Mouse (Mus musculus) hindlimb bud, embryonic 11.5 days (tissue): ENCODE measurements around the gene Sdhc.
"Not testable (repeated sequence)": the region's sequence is repeated elsewhere in the genome, so short reads cannot be mapped to it uniquely, and the experiment has no call there.

ENCODE experiments used
- DNase-seq: peaks from one replicate; pipeline ENCODE4 v3.0.0-alpha.2; 2012; ENCODE audit warnings: low read depth, low spot score; ENCODE audit errors: extremely low spot score

Gene Sdhc

DNA sequence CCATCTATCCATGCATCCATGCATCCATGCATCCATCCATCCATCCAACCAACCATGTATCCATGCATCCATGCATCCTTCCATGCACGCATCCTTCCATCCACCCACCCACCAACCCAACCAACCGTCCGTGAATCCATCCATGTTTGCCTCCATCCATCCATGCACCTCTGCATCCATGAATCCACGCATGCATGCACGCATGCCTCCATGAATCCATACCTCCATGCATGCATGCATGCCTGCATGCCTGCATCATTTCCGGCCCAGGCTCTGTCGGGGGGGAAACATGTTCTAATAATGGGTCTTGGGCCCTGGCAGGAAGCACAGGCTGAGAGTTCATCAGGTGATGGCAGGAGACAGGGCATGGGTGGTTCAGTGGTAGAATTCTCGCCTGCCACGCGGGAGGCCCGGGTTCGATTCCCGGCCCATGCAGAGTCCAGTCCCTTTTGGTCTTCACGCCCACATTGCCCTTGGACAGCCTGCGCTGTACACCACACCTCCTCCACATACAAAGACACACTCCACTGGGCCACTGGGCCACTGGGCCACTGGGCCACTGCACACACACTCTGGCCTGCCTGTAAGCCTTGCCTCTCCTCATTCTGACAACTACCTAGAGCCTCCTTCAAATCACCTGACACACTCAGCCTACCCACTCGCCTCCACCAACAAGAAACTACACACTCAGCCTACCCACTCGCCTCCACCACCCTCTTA is 68.7 kb downstream of the Sdhc start:
- DNase-seq, result not testable (repeated sequence)

DNA sequence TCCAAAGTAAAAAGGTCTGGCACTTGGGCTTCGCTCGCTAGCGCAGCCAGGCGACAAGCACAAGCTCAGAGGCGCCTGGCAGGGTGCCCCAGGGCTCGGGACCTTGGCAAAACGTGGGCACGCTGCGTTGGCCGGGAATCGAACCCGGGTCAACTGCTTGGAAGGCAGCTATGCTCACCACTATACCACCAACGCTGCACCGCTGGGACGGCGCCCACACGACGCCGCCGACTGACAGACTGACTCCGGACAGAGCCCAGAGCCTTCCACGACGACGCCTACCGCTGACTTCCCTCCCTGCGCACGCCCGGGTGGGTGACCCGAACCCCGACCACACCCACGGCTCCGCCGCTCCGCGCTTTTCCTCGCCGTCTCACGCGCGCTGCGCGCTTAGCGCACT is 70.6 kb downstream of the Sdhc start:
- DNase-seq, result not testable (repeated sequence)

DNA sequence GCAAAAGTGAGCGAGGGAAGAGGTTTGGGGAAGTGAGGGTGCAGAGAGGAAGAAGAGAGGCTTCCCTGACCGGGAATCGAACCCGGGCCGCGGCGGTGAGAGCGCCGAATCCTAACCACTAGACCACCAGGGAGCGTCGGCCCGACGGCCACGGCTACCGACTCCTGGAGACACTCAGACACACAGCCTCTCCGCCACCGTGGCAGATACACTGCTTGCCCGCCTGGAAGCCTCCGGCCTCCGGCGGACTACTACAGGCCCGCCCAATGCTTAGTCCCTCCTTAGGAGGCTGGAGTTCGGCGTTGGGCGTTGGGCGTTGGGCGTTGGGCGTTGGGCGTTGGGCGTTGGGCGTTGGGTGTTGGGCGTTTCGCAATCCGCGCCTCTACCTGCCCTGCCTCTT is 71.1 kb downstream of the Sdhc start:
- not testable (repeated sequence) for DNase-seq

DNA sequence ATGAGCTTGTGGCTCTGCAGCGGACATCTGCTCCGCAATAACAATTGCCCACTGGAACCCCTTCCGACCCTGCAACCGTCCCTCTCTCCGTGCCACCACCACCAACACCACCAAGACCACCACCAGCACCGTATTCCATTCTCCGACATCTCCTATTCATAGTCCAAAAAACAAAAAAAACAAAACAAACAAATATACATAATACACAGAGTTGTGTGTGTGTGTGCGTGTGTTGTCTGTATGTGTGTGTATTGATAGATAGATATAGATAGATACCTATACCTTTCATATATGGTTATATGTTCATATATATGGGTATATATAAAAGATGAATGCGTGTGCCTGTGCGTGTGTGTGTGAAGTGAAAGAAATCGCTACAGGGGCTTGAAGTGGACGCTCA is 72.0 kb downstream of the Sdhc start:
- not testable (repeated sequence) for DNase-seq

DNA sequence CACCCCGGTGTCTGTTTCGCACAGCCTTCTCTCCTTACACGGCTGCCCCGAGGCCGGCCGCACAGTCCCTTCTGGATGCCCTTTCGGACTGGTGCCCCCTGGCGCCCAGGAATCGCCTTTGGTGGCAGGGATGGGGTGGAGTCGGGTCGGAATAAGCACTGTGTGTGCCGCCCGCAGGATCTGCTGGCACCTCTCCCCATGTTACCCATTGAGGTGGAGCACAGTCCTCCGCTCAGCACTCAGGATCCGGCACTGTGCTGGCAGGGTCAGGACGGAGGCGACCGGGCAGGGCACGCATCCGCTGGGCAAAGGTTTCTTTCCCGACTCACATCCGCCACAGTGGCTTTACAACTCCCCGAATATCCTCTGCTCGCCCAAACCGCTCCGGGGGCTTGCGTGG is 72.4 kb downstream of the Sdhc start:
- DNase-seq, result not testable (repeated sequence)

DNA sequence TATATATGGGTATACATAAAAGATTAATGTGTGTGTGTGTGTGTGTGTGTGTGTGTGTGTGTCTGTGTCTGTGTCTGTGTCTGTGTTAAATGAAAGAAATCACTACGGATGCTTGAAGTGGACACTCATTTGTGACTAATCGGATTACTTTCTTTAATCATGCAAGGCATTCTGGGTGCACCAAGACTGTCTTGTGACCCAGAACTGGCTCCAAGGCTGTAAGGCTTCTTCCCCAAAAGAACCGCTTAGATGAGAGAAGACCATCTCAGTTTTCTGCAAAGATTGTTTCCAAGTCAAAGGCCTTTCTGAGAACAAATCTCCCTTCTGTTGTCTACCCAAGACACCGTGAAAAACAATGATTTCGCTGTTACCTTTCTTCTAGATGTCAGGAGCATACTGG is 73.2 kb downstream of the Sdhc start:
- DNase-seq, result not testable (repeated sequence)
